Mouse (Mus musculus) heart, embryonic 16.5 days (tissue): ENCODE results near the gene Fdxr. TPM values are rescaled to one million over a fixed set of nuclear protein-coding genes. Genes with fewer than 3 reads are reported as not detected.
A peak's percentile ranks its signal among the peaks of the same experiment; 100 is the strongest.

Experiments used
- ATAC-seq: fragments of 200-750 bp; cut with Nextera tagmentation; replicated peaks from 2 replicates; pipeline ENCODE4 v1.8.0; 2017; ENCODE audit warnings: moderate number of reproducible peaks; ENCODE audit not compliant: insufficient read depth, low FRiP score; ENCODE audit errors: extremely low read depth
- H3K27ac ChIP-seq: fragments of 300-500 bp; sonication (generic); 2 replicates; pipeline ENCODE4 v1.5.1; 2014; ENCODE audit warnings: mild to moderate bottlenecking, low read length, control low read depth, moderate library complexity
- H3K27me3 ChIP-seq: fragments of 300-500 bp; sonication (generic); 2 replicates; pipeline ENCODE4 v1.6.1; 2014; ENCODE audit warnings: low read length, mixed read lengths; ENCODE audit not compliant: control insufficient read depth, insufficient read depth
- H3K36me3 ChIP-seq: fragments of 300-500 bp; sonication (generic); 2 replicates; pipeline ENCODE4 v1.6.1; 2014; ENCODE audit not compliant: control insufficient read depth, insufficient read depth
- H3K4me1 ChIP-seq: fragments of 300-500 bp; sonication (generic); 2 replicates; pipeline ENCODE4 v1.6.1; 2014; ENCODE audit warnings: low read length, mixed read lengths; ENCODE audit not compliant: control insufficient read depth, insufficient read depth
- H3K4me2 ChIP-seq: fragments of 300-500 bp; sonication (generic); 2 replicates; pipeline ENCODE4 v1.6.1; 2014; ENCODE audit warnings: low read depth, mild to moderate bottlenecking, control low read depth, low read length
- H3K4me3 ChIP-seq: fragments of 300-500 bp; sonication (generic); 2 replicates; pipeline ENCODE4 v1.5.1; 2014; ENCODE audit warnings: mild to moderate bottlenecking, control low read depth, low read length
- H3K9ac ChIP-seq: fragments of 300-500 bp; sonication (generic); 2 replicates; pipeline ENCODE4 v1.6.1; 2014; ENCODE audit warnings: low read length, control low read depth
- H3K9me3 ChIP-seq: fragments of 300-500 bp; sonication (generic); replicated peaks from 2 replicates; pipeline ENCODE4 v1.6.1; 2016; ENCODE audit warnings: low read length; ENCODE audit not compliant: control insufficient read depth
- WGBS: fragments of 180-500 bp; shearing (Covaris S2); extraction: QIAGEN DNeasy Blood & Tissue Kit; methylation state at CpG from one replicate; pipeline ENCODE4 v1.1.7; 2014; 5-methylcytosine and 5-hydroxymethylcytosine counted together
- polyA plus RNA-seq: library from polyadenylated mRNA; unstranded; fragments of >200 nt; fragmentation: Nextera tagmentation; extraction: Ambion mirVana; gene quantifications from 2 replicates; pipeline ENCODE4 v1.2.1, GENCODE M21; 2015

The Fdxr gene
- polyA plus RNA-seq, 1 experiment from 2014 or later, result 14.7 TPM

DNA sequence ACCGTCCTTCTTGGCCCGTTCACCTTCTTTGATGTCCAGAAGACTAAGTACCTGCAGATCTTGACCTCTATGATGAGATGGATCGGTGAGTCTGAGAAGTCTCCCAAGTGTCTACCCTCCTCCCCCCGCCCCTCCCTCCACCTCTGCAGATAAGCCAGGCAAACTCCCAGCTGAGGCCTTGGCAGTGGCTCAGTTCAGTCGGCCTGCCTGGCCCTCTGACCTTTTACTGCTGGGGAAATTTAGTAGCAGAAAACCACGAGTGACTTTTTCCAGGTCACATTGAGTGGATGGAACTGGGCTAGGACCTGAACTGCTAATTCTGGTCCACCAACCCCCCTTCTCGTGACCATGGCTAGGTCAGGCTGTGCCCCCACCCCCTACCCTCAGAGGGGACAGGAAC lies 48.4 kb downstream of the Fdxr start:
- Histone ChIP-seq H3K4me3 (no peak overlapping the region), H3K9ac (no peak overlapping the region), H3K9me3 (no peaks in the 10 kb centered on the region), H3K4me1 (peaks cover 47% of the 10 kb centered on the region), H3K4me2 (no peak overlapping the region), H3K27ac (no peak overlapping the region), H3K36me3 (no peaks in the 10 kb centered on the region), H3K27me3 (no peaks in the 10 kb centered on the region)
- WGBS, result 54% methylated on average over 7 of the region's 7 CpGs
- no peak for ATAC-seq

DNA sequence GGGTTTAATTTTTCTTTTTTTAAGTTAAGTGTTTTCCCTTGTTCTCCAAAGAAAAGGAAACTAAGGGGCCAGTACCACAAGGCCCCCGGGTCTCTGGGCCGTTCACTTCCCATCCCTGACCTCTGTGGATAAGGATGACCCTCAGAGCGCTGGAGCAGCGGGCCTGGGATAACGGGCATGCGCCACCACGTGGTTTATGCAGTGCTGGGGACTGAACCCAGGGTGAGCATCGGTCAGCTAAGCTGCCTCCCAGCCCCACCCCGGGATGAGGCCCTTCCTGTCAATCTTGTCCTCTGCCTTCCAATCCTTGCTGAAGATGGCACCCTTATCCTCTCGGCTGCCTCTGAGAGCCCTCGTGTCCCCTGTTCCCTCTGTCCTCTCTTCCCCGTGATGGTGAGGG lies 49.2 kb downstream of the Fdxr start:
- 47% methylated on average over 12 of the region's 12 CpGs for WGBS
- H3K27me3 ChIP-seq, result no peaks in the 10 kb centered on the region
- no peak overlapping the region for H3K4me3 ChIP-seq
- peaks cover 55% of the 10 kb centered on the region for H3K4me1 ChIP-seq
- H3K4me2 ChIP-seq, result no peak overlapping the region
- H3K36me3 ChIP-seq, result no peaks in the 10 kb centered on the region
- H3K27ac ChIP-seq, result no peak overlapping the region
- no peaks in the 10 kb centered on the region for H3K9me3 ChIP-seq
- no peak overlapping the region for H3K9ac ChIP-seq
- ATAC-seq, result no peak

DNA sequence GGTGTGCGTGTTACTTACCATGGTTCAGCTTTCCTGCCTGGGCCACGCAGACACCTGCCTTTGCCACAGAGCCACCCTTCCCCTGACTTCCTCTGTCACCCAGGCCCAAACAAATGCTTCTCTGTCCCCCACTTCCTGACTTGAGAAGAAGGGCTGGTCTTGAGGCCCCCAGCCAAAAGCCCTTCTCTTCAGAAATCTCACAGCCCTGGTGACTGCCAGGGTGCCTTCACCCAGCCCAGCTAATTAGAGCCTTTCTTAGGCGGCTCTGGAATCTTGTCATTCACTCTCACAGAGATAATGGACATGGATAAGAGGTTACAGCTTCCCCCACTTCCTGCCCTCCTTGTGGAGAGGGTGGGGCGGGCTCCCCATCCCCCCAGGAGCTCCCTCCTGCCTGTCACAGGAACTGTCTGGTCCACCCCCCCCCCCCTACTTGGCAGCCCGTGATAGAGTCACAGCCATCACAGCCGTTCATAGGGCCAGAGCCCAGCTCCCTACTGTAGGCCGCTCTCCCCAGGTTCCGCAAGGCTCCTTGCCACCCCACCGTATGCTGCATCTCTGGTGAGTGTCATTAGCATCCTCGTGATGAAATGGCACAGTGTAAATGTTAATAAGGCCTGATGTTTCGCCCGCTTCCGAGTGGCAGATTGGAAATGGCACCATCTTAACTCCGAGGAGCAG lies 49.9 kb downstream of the Fdxr start:
- H3K9ac ChIP-seq, result peak overlapping the region; percentile 11; the same call in 1 of the 2 replicates
- peaks cover 62% of the 10 kb centered on the region for H3K4me1 ChIP-seq
- 0 out of 2 replicates have a peak, but pooled peaks have one; percentile 11 for ATAC-seq
- H3K27ac ChIP-seq, result peak overlapping the region; percentile 58; the same call in 1 of the 2 replicates
- H3K4me3 ChIP-seq, result no peak overlapping the region
- WGBS, result 47% methylated on average over 14 of the region's 14 CpGs
- H3K36me3 ChIP-seq, result no peaks in the 10 kb centered on the region
- no peaks in the 10 kb centered on the region for H3K27me3 ChIP-seq
- no peaks in the 10 kb centered on the region for H3K9me3 ChIP-seq
- H3K4me2 ChIP-seq, result no peak overlapping the region

DNA sequence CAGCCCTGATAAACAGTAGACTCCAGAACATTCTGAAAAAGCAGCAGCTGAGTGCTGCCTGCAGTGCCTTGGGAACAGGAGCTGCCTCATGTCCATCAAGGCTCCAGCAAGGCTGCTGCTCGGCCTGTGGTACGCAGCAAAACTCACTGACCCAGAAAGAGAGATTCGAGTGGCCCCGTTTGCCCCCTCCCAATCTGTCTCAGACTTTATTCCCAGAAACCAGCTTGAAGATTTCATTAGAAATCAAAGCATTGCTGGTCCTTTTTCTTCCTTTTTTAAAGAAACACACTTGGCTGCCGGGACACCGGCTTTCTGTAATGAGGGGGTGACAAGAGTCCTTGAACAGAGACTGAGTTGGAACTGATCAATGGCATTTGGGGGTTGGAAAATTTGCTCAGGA lies 51.5 kb downstream of the Fdxr start:
- Histone ChIP-seq H3K9ac (no peak overlapping the region), H3K27me3 (no peaks in the 10 kb centered on the region), H3K4me3 (no peak overlapping the region), H3K36me3 (no peaks in the 10 kb centered on the region), H3K9me3 (no peaks in the 10 kb centered on the region), H3K4me1 (peaks cover 68% of the 10 kb centered on the region), H3K4me2 (no peak overlapping the region), H3K27ac (no peak overlapping the region)
- ATAC-seq, result no peak
- 74% methylated on average over 6 of the region's 6 CpGs for WGBS

DNA sequence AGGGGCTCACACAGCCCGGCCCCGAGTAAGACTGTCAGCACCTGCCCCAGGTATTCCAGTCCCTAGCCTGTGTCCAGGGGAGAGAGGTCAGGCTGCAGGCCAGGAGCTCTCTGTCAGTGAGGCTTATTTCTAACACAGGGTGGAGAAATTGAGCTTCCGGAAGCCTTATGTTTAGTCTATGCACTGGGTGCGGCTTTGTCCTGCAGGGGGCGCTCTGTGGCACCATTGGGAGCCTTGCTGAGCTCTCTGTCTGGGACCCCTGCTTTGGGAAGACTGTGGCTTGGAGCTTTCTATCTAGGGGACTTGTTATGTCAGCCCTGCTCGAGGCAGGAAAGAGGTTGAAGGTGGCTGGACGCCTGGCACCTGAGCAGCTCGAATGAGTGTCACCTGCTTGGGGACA lies 52.0 kb downstream of the Fdxr start:
- no peaks in the 10 kb centered on the region for H3K36me3 ChIP-seq
- no peaks in the 10 kb centered on the region for H3K9me3 ChIP-seq
- WGBS, result 45% methylated on average over 8 of the region's 8 CpGs
- no peak overlapping the region for H3K4me2 ChIP-seq
- peaks cover 67% of the 10 kb centered on the region for H3K4me1 ChIP-seq
- ATAC-seq, result no peak
- no peak overlapping the region for H3K4me3 ChIP-seq
- no peak overlapping the region for H3K9ac ChIP-seq
- H3K27ac ChIP-seq, result no peak overlapping the region
- H3K27me3 ChIP-seq, result no peaks in the 10 kb centered on the region

DNA sequence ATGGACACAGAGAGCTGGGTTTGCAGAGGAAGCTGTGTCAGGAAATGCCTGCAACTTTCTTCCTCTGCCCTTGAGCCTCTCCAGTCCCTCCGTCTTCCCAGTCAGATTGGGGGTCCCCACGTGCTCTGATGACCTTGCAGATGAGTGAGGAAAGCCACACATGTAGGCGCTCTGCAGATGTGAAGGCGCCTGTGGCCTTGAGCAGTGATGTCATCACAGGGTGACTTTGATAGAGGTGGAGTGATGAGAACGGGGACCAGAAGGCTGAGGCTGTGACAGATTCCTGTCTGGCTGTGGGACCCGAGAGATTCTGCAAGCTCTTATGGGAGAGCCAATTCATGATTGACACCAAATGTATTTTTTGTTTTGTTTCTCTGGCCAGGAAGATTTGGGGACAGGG lies 53.0 kb downstream of the Fdxr start:
- H3K9ac ChIP-seq, result peak overlapping the region; percentile 18; the same call in 1 of the 2 replicates
- H3K4me1 ChIP-seq, result peaks cover 68% of the 10 kb centered on the region
- H3K4me2 ChIP-seq, result no peak overlapping the region
- no peak overlapping the region for H3K4me3 ChIP-seq
- no peak for ATAC-seq
- H3K27me3 ChIP-seq, result no peaks in the 10 kb centered on the region
- no peaks in the 10 kb centered on the region for H3K9me3 ChIP-seq
- 20% methylated on average over 6 of the region's 6 CpGs for WGBS
- H3K27ac ChIP-seq, result 0 out of 2 replicates have a peak overlapping the region, but pooled peaks have one; percentile 38
- no peaks in the 10 kb centered on the region for H3K36me3 ChIP-seq

DNA sequence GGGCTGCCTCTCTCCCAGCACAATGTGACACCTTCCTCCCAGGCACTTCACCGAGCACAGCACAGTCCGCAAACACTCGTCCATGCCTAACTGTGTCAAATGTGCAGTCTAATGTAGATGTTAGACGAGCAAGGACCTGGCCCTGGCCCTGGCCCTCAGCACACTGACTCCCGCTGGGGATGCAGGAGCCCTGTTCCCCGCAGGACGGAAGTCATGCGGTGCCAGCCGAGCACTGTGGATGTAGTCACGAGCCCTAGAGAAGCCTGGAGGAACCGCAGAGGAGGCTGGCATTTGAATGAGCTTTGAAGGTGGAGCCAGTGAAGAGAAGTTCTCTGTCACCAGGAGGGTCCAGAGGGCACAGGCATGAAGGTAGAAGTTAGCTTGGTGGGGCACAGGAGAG lies 53.4 kb downstream of the Fdxr start:
- Histone ChIP-seq H3K36me3 (no peaks in the 10 kb centered on the region), H3K4me3 (no peak overlapping the region), H3K9me3 (no peaks in the 10 kb centered on the region), H3K9ac (peak overlapping the region; percentile 11; the same call in 1 of the 2 replicates), H3K27ac (0 out of 2 replicates have a peak overlapping the region, but pooled peaks have one; percentile 38), H3K4me2 (no peak overlapping the region), H3K27me3 (no peaks in the 10 kb centered on the region), H3K4me1 (peaks cover 66% of the 10 kb centered on the region)
- no peak for ATAC-seq
- 39% methylated on average over 11 of the region's 11 CpGs for WGBS

DNA sequence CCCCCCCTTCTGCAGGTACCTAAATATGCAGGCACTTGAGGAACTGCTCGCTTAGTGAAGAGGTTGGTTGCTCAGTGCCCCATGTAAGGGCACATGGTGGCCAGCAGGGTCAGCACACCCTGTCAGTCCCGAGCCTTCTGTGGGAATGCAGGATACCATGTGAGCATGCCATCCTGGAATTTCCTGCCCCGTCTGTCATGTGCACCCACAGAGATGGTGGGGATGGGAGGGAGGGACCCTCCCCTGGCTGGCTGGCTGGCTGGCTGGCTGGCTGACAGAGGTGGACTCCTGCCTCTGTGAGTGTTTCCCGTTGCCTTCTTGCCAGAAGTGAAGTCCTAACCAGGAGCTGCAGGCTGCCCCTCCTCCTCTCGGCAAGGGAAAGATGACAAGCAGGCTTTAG lies 54.3 kb downstream of the Fdxr start:
- peaks cover 71% of the 10 kb centered on the region for H3K4me1 ChIP-seq
- 0 out of 2 replicates have a peak overlapping the region, but pooled peaks have one; percentile 6 for H3K4me3 ChIP-seq
- no peaks in the 10 kb centered on the region for H3K9me3 ChIP-seq
- ATAC-seq, result peak; percentile 43
- H3K27me3 ChIP-seq, result no peaks in the 10 kb centered on the region
- H3K4me2 ChIP-seq, result peak overlapping the region; percentile 48
- H3K36me3 ChIP-seq, result no peaks in the 10 kb centered on the region
- WGBS, result 5% methylated on average over 5 of the region's 5 CpGs
- peak overlapping the region; percentile 81 for H3K27ac ChIP-seq
- peak overlapping the region; percentile 42 for H3K9ac ChIP-seq

DNA sequence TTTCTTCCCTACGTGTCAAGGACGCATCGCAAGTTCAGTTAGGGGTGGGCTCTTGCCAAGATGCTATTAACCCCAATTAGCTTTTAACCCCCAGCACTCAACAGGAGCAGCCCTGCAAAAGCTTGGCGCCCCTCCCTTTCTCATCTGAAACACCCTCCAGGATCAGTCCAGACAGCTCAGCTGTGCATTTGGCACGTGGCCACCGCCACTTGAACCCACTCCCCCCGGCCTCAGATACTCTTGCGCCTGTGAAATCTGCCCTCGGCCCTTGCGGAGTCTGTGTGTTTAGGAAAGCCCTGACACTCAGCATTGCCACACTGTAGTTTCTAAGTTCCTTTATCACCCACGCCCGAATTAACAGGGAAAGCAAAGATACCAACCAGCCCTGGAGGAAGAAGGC lies 54.8 kb downstream of the Fdxr start:
- Histone ChIP-seq H3K27me3 (no peaks in the 10 kb centered on the region), H3K4me2 (peak overlapping the region; percentile 48), H3K4me1 (peaks cover 70% of the 10 kb centered on the region), H3K27ac (peak overlapping the region; percentile 81), H3K36me3 (no peaks in the 10 kb centered on the region), H3K4me3 (0 out of 2 replicates have a peak overlapping the region, but pooled peaks have one; percentile 6), H3K9me3 (no peaks in the 10 kb centered on the region), H3K9ac (peak overlapping the region; percentile 42)
- WGBS, result 23% methylated on average over 12 of the region's 12 CpGs
- ATAC-seq, result peak; percentile 43
